Mouse (Mus musculus) ES-E14 (cell line): ENCODE data around the gene Abhd17c. TPM values are rescaled to one million over a fixed set of nuclear protein-coding genes. Genes with fewer than 3 reads are reported as not detected.

Experiments
- DNase-seq: peaks from one replicate; pipeline ENCODE4 v3.0.0-alpha.2; 2013; ENCODE audit warnings: low read depth, low spot score
- H3K27ac ChIP-seq: 2 replicates; pipeline ENCODE4 v1.5.1; 2012; ENCODE audit warnings: low read depth, mild to moderate bottlenecking, low read length, moderate library complexity, mixed read lengths; ENCODE audit not compliant: poor library complexity, insufficient read depth, severe bottlenecking
- H3K36me3 ChIP-seq: 2 replicates; pipeline ENCODE4 v1.6.1; 2012; ENCODE audit warnings: mild to moderate bottlenecking, low read length, moderate library complexity, mixed read lengths; ENCODE audit not compliant: control insufficient read depth, poor library complexity, insufficient read depth, severe bottlenecking
- H3K4me1 ChIP-seq, 2 experiments: fragments of 150-350 bp in 1 of 2; sonication (generic) in 1 of 2; 2 replicates each; pipeline ENCODE4 v1.6.1; 2012; ENCODE audit warnings: low read length in 2 of 2, mild to moderate bottlenecking in 1 of 2, mixed read lengths in 1 of 2; ENCODE audit not compliant: control insufficient read depth in 2 of 2, insufficient read depth in 2 of 2, poor library complexity in 1 of 2
- H3K4me3 ChIP-seq, 2 experiments: fragments of 150-350 bp in 1 of 2; sonication (generic) in 1 of 2; 2 replicates each; pipeline ENCODE4 v1.5.1; 2012; ENCODE audit warnings: low read length in 2 of 2, low read depth in 1 of 2, mild to moderate bottlenecking in 1 of 2, mixed read lengths in 1 of 2; ENCODE audit not compliant: insufficient read depth in 1 of 2, poor library complexity in 1 of 2, severe bottlenecking in 1 of 2
- H3K9ac ChIP-seq: 2 replicates; pipeline ENCODE4 v1.6.1; 2012; ENCODE audit warnings: low read depth, mild to moderate bottlenecking, low read length, mixed read lengths; ENCODE audit not compliant: poor library complexity, insufficient read depth, severe bottlenecking
- H3K9me3 ChIP-seq: fragments of 150-350 bp; sonication (generic); 2 replicates; pipeline ENCODE4 v1.6.1; 2012; ENCODE audit warnings: low read depth, mild to moderate bottlenecking, low read length; ENCODE audit not compliant: control insufficient read depth, insufficient read depth
- CHD2 ChIP-seq: IDR thresholded peaks from 2 replicates; pipeline ENCODE4 v1.6.1; 2014; ENCODE audit warnings: mild to moderate bottlenecking, low read depth, low read length, inconsistent platforms
- HCFC1 ChIP-seq: IDR thresholded peaks from 2 replicates; pipeline ENCODE4 v1.6.1; 2012; ENCODE audit warnings: low read length, inconsistent platforms, borderline replicate concordance; ENCODE audit not compliant: insufficient read depth
- MAFK ChIP-seq: IDR thresholded peaks from 2 replicates; pipeline ENCODE4 v1.6.1; 2014; ENCODE audit warnings: mild to moderate bottlenecking, low read depth, low read length, inconsistent platforms; ENCODE audit not compliant: insufficient read depth
- ZC3H11A ChIP-seq: IDR thresholded peaks from 2 replicates; pipeline ENCODE4 v1.6.1; 2012; ENCODE audit warnings: low read depth, mild to moderate bottlenecking, inconsistent platforms, low read length, borderline replicate concordance
- ZNF384 ChIP-seq: IDR thresholded peaks from 2 replicates; pipeline ENCODE4 v1.6.1; 2012; ENCODE audit warnings: low read depth, low read length, inconsistent platforms
- in situ Hi-C, 2 experiments: fragments of 600-800 bp; cut with MboI; formaldehyde crosslinking; loops; one replicate each; pipeline ENCODE4 v1.15.1; 2025; ENCODE audit warnings: low sequenced_read_pairs in 2 of 2, inconsistent platforms in 1 of 2; ENCODE audit not compliant: unreplicated experiment in 2 of 2
- total RNA-seq: library from RNA; depleted of rRNA; stranded (reverse); fragments of 300-350 nt; gene quantifications from 2 replicates; pipeline ENCODE4 v1.2.3, GENCODE M21; 2012

The Abhd17c gene
- total RNA-seq, 1 experiment, result 25.8 TPM

- in situ Hi-C loops, result no loop called here
- Histone ChIP-seq H3K36me3 (0 out of 2 replicates have a peak, but pooled peaks cover 3% of the 10 kb centered on the region), H3K4me1 (peaks cover 0 to 9% of the 10 kb centered on the region in 2 experiments; a peak in 2 of 4 replicates), H3K9ac (peak overlapping the region; percentile 87), H3K9me3 (no peaks in the 10 kb centered on the region), H3K4me3 (peak overlapping the region; percentile 80 to 85), H3K27ac (peak overlapping the region; percentile 28; the same call in 1 of the 2 replicates)
- no peak for TF ChIP-seq MAFK
- DNase-seq, result peak; percentile 97
Observed at GRCm38 (mm10) chr7:84151960-84152334, 254 bp upstream of the Abhd17c start.

- Histone ChIP-seq H3K27ac (no peak overlapping the region), H3K9ac (peak overlapping the region; percentile 87), H3K4me1 (peaks cover 2 to 14% of the 10 kb centered on the region in 2 experiments; a peak in 3 of 4 replicates), H3K4me3 (peak overlapping the region; percentile 80 to 85), H3K36me3 (0 out of 2 replicates have a peak, but pooled peaks cover 3% of the 10 kb centered on the region), H3K9me3 (no peaks in the 10 kb centered on the region)
- TF ChIP-seq ZNF384 (no peak), HCFC1 (no peak), CHD2 (no peak), MAFK (no peak), ZC3H11A (no peak)
- in situ Hi-C loops, result no loop called here
- DNase-seq, result peak; percentile 38
Observed at GRCm38 (mm10) chr7:84150361-84151000, 1.2 kb downstream of the Abhd17c start.

GRCm38 (mm10) chr7:84149821-84150220 is 1.9 kb downstream of the Abhd17c start:
- in situ Hi-C loops, result no loop called here
- Histone ChIP-seq H3K4me1 (peaks cover 2 to 15% of the 10 kb centered on the region in 2 experiments; a peak in 3 of 4 replicates), H3K27ac (no peak overlapping the region), H3K9ac (no peak overlapping the region), H3K9me3 (no peaks in the 10 kb centered on the region), H3K4me3 (no peak overlapping the region; a peak in 1 of 4 replicates), H3K36me3 (0 out of 2 replicates have a peak, but pooled peaks cover 3% of the 10 kb centered on the region)
- DNase-seq, result no peak
- TF ChIP-seq ZC3H11A (no peak), ZNF384 (no peak), MAFK (no peak), HCFC1 (no peak), CHD2 (no peak)

- H3K9ac ChIP-seq, result no peak overlapping the region
- in situ Hi-C loops, result no loop called here
- TF ChIP-seq ZC3H11A, result no peak
- TF ChIP-seq ZNF384, result no peak
- no peak for TF ChIP-seq HCFC1
- no peak for TF ChIP-seq MAFK
- no peak for TF ChIP-seq CHD2
- H3K4me1 ChIP-seq, result peaks cover 2 to 19% of the 10 kb centered on the region in 2 experiments; a peak in 3 of 4 replicates
- no peak overlapping the region for H3K27ac ChIP-seq
- no peaks in the 10 kb centered on the region for H3K9me3 ChIP-seq
- no peak for DNase-seq
- 0 out of 2 replicates have a peak, but pooled peaks cover 3% of the 10 kb centered on the region for H3K36me3 ChIP-seq
- H3K4me3 ChIP-seq, result no peak overlapping the region
Observed at GRCm38 (mm10) chr7:84148896-84149295, 2.8 kb downstream of the Abhd17c start.

- TF ChIP-seq MAFK (no peak), CHD2 (no peak), ZC3H11A (no peak)
- Histone ChIP-seq H3K4me3 (no peak overlapping the region), H3K9ac (no peak overlapping the region), H3K9me3 (no peaks in the 10 kb centered on the region), H3K4me1 (peaks cover 2 to 21% of the 10 kb centered on the region in 2 experiments), H3K36me3 (0 out of 2 replicates have a peak, but pooled peaks cover 3% of the 10 kb centered on the region), H3K27ac (no peak overlapping the region)
- DNase-seq, result no peak
- in situ Hi-C loops, result no loop called here
Observed at GRCm38 (mm10) chr7:84147746-84148145, 3.9 kb downstream of the Abhd17c start.
